Mouse (Mus musculus) brain, embryonic 14.5 days (tissue): ENCODE measurements at regions not wholly inside any gene's neighbourhood (a gene's known extent, or its start where the extent isn't known, plus 50 kb on each side); places are given as distances from the start of the nearest gene placed in this dataset.
A peak's percentile ranks its signal among the peaks of the same experiment; 100 is the strongest.

ENCODE experiments used
- DNase-seq: peaks from one replicate; pipeline ENCODE4 v3.0.0-alpha.2; 2011; ENCODE audit warnings: low read depth
- CTCF ChIP-seq: fragments of 200-500 bp; IDR thresholded peaks from 2 replicates; pipeline ENCODE4 v1.5.1; 2012; ENCODE audit warnings: inconsistent platforms, mild to moderate bottlenecking, moderate library complexity, borderline replicate concordance; ENCODE audit not compliant: insufficient read depth, insufficient read length; ENCODE audit errors: extremely low read depth
- POLR2A ChIP-seq: fragments of 200-500 bp; IDR thresholded peaks from 2 replicates; pipeline ENCODE4 v1.6.1; 2012; ENCODE audit warnings: mild to moderate bottlenecking, inconsistent platforms, borderline replicate concordance; ENCODE audit not compliant: poor library complexity, insufficient read depth, insufficient read length, severe bottlenecking; ENCODE audit errors: extremely low read depth

- no peak for TF ChIP-seq CTCF
- no peak for TF ChIP-seq POLR2A
- DNase-seq: no peak
These were observed 160.5 kb downstream of the Unc5cl start for GRCm38 (mm10) chr17:48615248-48615647.

GRCm38 (mm10) chr17:48616205-48616604 lies 161.5 kb downstream of the Unc5cl start:
- no peak for DNase-seq
- TF ChIP-seq POLR2A (no peak), CTCF (no peak)

GRCm38 (mm10) chr17:48620896-48621295 lies 166.2 kb downstream of the Unc5cl start:
- no peak for DNase-seq
- TF ChIP-seq POLR2A: no peak
- no peak for TF ChIP-seq CTCF

GRCm38 (mm10) chr17:48621676-48622075 lies 167.0 kb downstream of the Unc5cl start:
- DNase-seq: no peak
- TF ChIP-seq CTCF: no peak
- no peak for TF ChIP-seq POLR2A

- no peak for DNase-seq
- no peak for TF ChIP-seq CTCF
- no peak for TF ChIP-seq POLR2A
These were observed 170.2 kb downstream of the Unc5cl start for GRCm38 (mm10) chr17:48624937-48625336.

GRCm38 (mm10) chr17:48625971-48626370 lies 171.3 kb downstream of the Unc5cl start:
- peak; percentile 39 for DNase-seq
- no peak for TF ChIP-seq POLR2A

GRCm38 (mm10) chr17:48639611-48640010 lies 184.9 kb downstream of the Unc5cl start:
- TF ChIP-seq CTCF: no peak
- TF ChIP-seq POLR2A: no peak
- no peak for DNase-seq

- no peak for DNase-seq
- TF ChIP-seq CTCF (no peak), POLR2A (no peak)
These were observed 188.9 kb downstream of the Unc5cl start for GRCm38 (mm10) chr17:48643533-48644019.

GRCm38 (mm10) chr17:48645056-48645455 lies 190.4 kb downstream of the Unc5cl start:
- DNase-seq: peak; percentile 66

GRCm38 (mm10) chr17:48646626-48647195 lies 192.0 kb downstream of the Unc5cl start:
- DNase-seq: no peak
- TF ChIP-seq POLR2A (no peak), CTCF (no peak)

More at GRCm38 (mm10) chr17:48645056-48645455, 190.4 kb downstream of the Unc5cl start:
- TF ChIP-seq CTCF (no peak), POLR2A (no peak)

GRCm38 (mm10) chr17:48647431-48647830 lies 192.7 kb downstream of the Unc5cl start:
- TF ChIP-seq CTCF (no peak), POLR2A (no peak)
- peak; percentile 40 for DNase-seq

- DNase-seq: peak; percentile 19
- TF ChIP-seq CTCF (no peak), POLR2A (no peak)
These were observed 195.9 kb downstream of the Unc5cl start for GRCm38 (mm10) chr17:48650556-48650955.
